Mouse (Mus musculus): ENCODE data around the gene B130006D01Rik. TPM values are rescaled to one million over a fixed set of nuclear protein-coding genes. Genes with fewer than 3 reads are reported as not detected.

B130006D01Rik gene
- total and polyA plus RNA-seq, 3 experiments, result 0.10 to 0.38 (median 0.15) TPM

- TF ChIP-seq SMC3 (IDR thresholded peaks at IDR 0.05; ENCODE audit: low read depth, low read length) (no peak), E2F4 (IDR thresholded peaks at IDR 0.05; ENCODE audit: insufficient replicate concordance, low read depth, low read length) (0 out of 2 replicates have a peak, but pooled peaks have one; percentile 39), MAX (IDR thresholded peaks at IDR 0.05; ENCODE audit: low read length) (peak; percentile 43), EP300 (IDR thresholded peaks at IDR 0.05; ENCODE audit: low read length) (peak; percentile 42; the same call in 1 of the 2 replicates), CTCF (conservative IDR thresholded peaks at IDR 0.05 in 1 of 2, IDR thresholded peaks at IDR 0.05 in 1 of 2; ENCODE audit: low read depth in 2 of 2, low read length in 2 of 2) (no peak), CHD1 (IDR thresholded peaks at IDR 0.05; ENCODE audit: low read depth, low read length) (0 out of 2 replicates have a peak, but pooled peaks have one; percentile 42), CHD2 (IDR thresholded peaks at IDR 0.05; ENCODE audit: low read length) (no peak), ZNF384 (IDR thresholded peaks at IDR 0.05; ENCODE audit: low read depth, low read length) (no peak), NELFE (IDR thresholded peaks at IDR 0.05; ENCODE audit: low read depth, low read length) (peak; percentile 71; the same call in 1 of the 2 replicates), MAZ (IDR thresholded peaks at IDR 0.05; ENCODE audit: low read depth, low read length) (no peak), IRF4 (IDR thresholded peaks at IDR 0.05; ENCODE audit: low read depth, low read length) (peak; percentile 66), ZMIZ1 (IDR thresholded peaks at IDR 0.05; ENCODE audit: low read depth, low read length) (no peak), JUN (IDR thresholded peaks at IDR 0.05; ENCODE audit: insufficient read depth, low read depth, low read length) (peak; percentile 11; the same call in 1 of the 2 replicates), MAFK (IDR thresholded peaks at IDR 0.05; ENCODE audit: insufficient replicate concordance, low read length) (no peak), TBP (conservative IDR thresholded peaks at IDR 0.05; ENCODE audit: low read depth, low read length) (no peak), PAX5 (IDR thresholded peaks at IDR 0.05; ENCODE audit: low read length) (no peak)
Measured at GRCm38 (mm10) chr11:95712085-95712562, 11.3 kb upstream of the B130006D01Rik start (continued).

- peak within 1 kb of the TSS; percentile 37 for H3K27ac ChIP-seq (ENCODE audit: insufficient read depth, low read depth)
- H3K4me3 ChIP-seq (replicated peaks in 1 of 3; ENCODE audit: low read depth in 2 of 3, low read length in 2 of 3, poor library complexity in 1 of 3), result peak within 1 kb of the TSS; percentile 89 to 92 (median 90)
- H3K4me2 ChIP-seq (ENCODE audit: insufficient read depth, low read depth, poor library complexity, severe bottlenecking), result peak within 1 kb of the TSS; percentile 99
- H3K27me3 ChIP-seq (replicated peaks), result peaks cover 6% of the 10 kb centered on the region
- dilution Hi-C loops (cut with MboI; ENCODE audit: extremely low pct_ligation_motif_present, extremely low pct_unique_long_range_greater_than_20kb, low sequenced_read_pairs) (no loop called here), in situ Hi-C loops (cut with MboI; ENCODE audit: low pct_ligation_motif_present, low pct_unique_long_range_greater_than_20kb, low sequenced_read_pairs) (no loop called here)
- peaks cover 25% of the 10 kb centered on the region for H3K79me2 ChIP-seq (replicated peaks; ENCODE audit: control insufficient read depth, extremely low read depth, insufficient read depth, poor library complexity, severe bottlenecking)
- peaks cover 0 to 4% of the 10 kb centered on the region in 2 experiments for H3K36me3 ChIP-seq (replicated peaks in 1 of 2; ENCODE audit: control insufficient read depth in 1 of 2, insufficient read depth in 1 of 2, low read length in 1 of 2)
- H3K4me1 ChIP-seq (ENCODE audit: control insufficient read depth in 1 of 2, insufficient read depth in 2 of 2), result peaks cover 6 to 32% of the 10 kb centered on the region in 2 experiments; a peak in 3 of 4 replicates
- peak within 1 kb of the TSS; percentile 89 for H3K9ac ChIP-seq (ENCODE audit: insufficient read depth, low read depth)
- peak; percentile 97 for DNase-seq (ENCODE audit: extremely low read depth)
- no peaks in the 10 kb centered on the region for H3K9me3 ChIP-seq (replicated peaks; ENCODE audit: low read length)
- TF ChIP-seq ZKSCAN1 (IDR thresholded peaks at IDR 0.05; ENCODE audit: borderline replicate concordance, low read depth, low read length), result no peak
- TF ChIP-seq MAFK (IDR thresholded peaks at IDR 0.05; ENCODE audit: insufficient replicate concordance, low read length), result no peak
- TF ChIP-seq RAD21 (IDR thresholded peaks at IDR 0.05; ENCODE audit: low read depth, low read length), result no peak
- TF ChIP-seq PAX5 (IDR thresholded peaks at IDR 0.05; ENCODE audit: low read length), result no peak
- TF ChIP-seq ELF1 (IDR thresholded peaks at IDR 0.05; ENCODE audit: low read depth, low read length), result peak; percentile 60
- no peak for TF ChIP-seq USF2 (conservative IDR thresholded peaks at IDR 0.05; ENCODE audit: low read depth, low read length)
- no peak for TF ChIP-seq JUND (conservative IDR thresholded peaks at IDR 0.05; ENCODE audit: low read depth, low read length)
- no peak; the same call in 1 of the 2 replicates for TF ChIP-seq POLR2AphosphoS2 (IDR thresholded peaks at IDR 0.05; ENCODE audit: low read depth, low read length)
- no peak for TF ChIP-seq GABPA (IDR thresholded peaks at IDR 0.05; ENCODE audit: insufficient replicate concordance, low read depth, low read length)
- peak; percentile 77 for TF ChIP-seq BHLHE40 (IDR thresholded peaks at IDR 0.05; ENCODE audit: low read depth, low read length)
- 0 out of 2 replicates have a peak, but pooled peaks have one; percentile 42 for TF ChIP-seq KAT2A (IDR thresholded peaks at IDR 0.05; ENCODE audit: insufficient replicate concordance, low read length)
- TF ChIP-seq ETS1 (conservative IDR thresholded peaks at IDR 0.05; ENCODE audit: low read depth, low read length), result peak; percentile 32; the same call in 1 of the 2 replicates
- TF ChIP-seq MEF2A (IDR thresholded peaks at IDR 0.05; ENCODE audit: borderline replicate concordance, low read depth, low read length), result peak; percentile 46; the same call in 1 of the 2 replicates
- TF ChIP-seq MAX (IDR thresholded peaks at IDR 0.05; ENCODE audit: low read length), result peak; percentile 37; the same call in 1 of the 2 replicates
- no peak for TF ChIP-seq ZNF384 (IDR thresholded peaks at IDR 0.05; ENCODE audit: low read depth, low read length)
- TF ChIP-seq UBTF (IDR thresholded peaks at IDR 0.05; ENCODE audit: low read depth, low read length), result 0 out of 2 replicates have a peak, but pooled peaks have one; percentile 25
- TF ChIP-seq SMC3 (IDR thresholded peaks at IDR 0.05; ENCODE audit: low read depth, low read length), result no peak
- no peak for TF ChIP-seq TBP (conservative IDR thresholded peaks at IDR 0.05; ENCODE audit: low read depth, low read length)
- peak; percentile 67 for TF ChIP-seq IRF4 (IDR thresholded peaks at IDR 0.05; ENCODE audit: low read depth, low read length)
- TF ChIP-seq HCFC1 (IDR thresholded peaks at IDR 0.05; ENCODE audit: low read depth, low read length), result peak; percentile 48
- no peak for TF ChIP-seq CTCF (conservative IDR thresholded peaks at IDR 0.05 in 1 of 2, IDR thresholded peaks at IDR 0.05 in 1 of 2; ENCODE audit: low read depth in 2 of 2, low read length in 2 of 2)
- peak; percentile 89 for TF ChIP-seq NRF1 (IDR thresholded peaks at IDR 0.05; ENCODE audit: low read depth, low read length)
- no peak for TF ChIP-seq ZC3H11A (IDR thresholded peaks at IDR 0.05; ENCODE audit: low read depth, low read length)
- TF ChIP-seq MAZ (IDR thresholded peaks at IDR 0.05; ENCODE audit: low read depth, low read length), result peak; percentile 91
- 0 out of 2 replicates have a peak, but pooled peaks have one; percentile 45 for TF ChIP-seq SIN3A (IDR thresholded peaks at IDR 0.05; ENCODE audit: low read length)
- TF ChIP-seq USF1 (IDR thresholded peaks at IDR 0.05; ENCODE audit: low read depth, low read length), result no peak
Measured at GRCm38 (mm10) chr11:95712563-95713224, 10.7 kb upstream of the B130006D01Rik start, which contains the start of gene Zfp652. TSS of gene Zfp652 (plus strand) at chr11:95712673.

Data from CH12.LX (cell line).